Mouse (Mus musculus) stomach, postnatal 0 days (tissue): Measurements from ENCODE around the gene Tmem107. TPM values are rescaled to one million over a fixed set of nuclear protein-coding genes. Genes with fewer than 3 reads are reported as not detected.

Experiments
- ATAC-seq: fragments of 200-750 bp; cut with Nextera tagmentation; 2 replicates; pipeline ENCODE4 v1.8.0; 2017; ENCODE audit not compliant: low FRiP score, low TSS enrichment
- DNase-seq: peaks from one replicate; pipeline ENCODE4 v3.0.0-alpha.2; 2016; ENCODE audit warnings: low spot score
- H3K27ac ChIP-seq: fragments of 300-500 bp; sonication (generic); replicated peaks from 2 replicates; pipeline ENCODE4 v1.5.1; 2014; ENCODE audit warnings: mild to moderate bottlenecking, control low read depth
- H3K27me3 ChIP-seq: fragments of 300-500 bp; sonication (generic); 2 replicates; pipeline ENCODE4 v1.6.1; 2014; ENCODE audit warnings: low read length; ENCODE audit not compliant: control insufficient read depth, insufficient read depth
- H3K36me3 ChIP-seq: fragments of 300-500 bp; sonication (generic); 2 replicates; pipeline ENCODE4 v1.6.1; 2014; ENCODE audit warnings: low read length, mixed read lengths; ENCODE audit not compliant: control insufficient read depth, insufficient read depth
- H3K4me1 ChIP-seq: fragments of 300-500 bp; sonication (generic); replicated peaks from 2 replicates; pipeline ENCODE4 v1.6.1; 2014; ENCODE audit warnings: antibody characterized with exemption; ENCODE audit not compliant: control insufficient read depth, insufficient read depth
- H3K4me2 ChIP-seq: fragments of 300-500 bp; sonication (generic); replicated peaks from 2 replicates; pipeline ENCODE4 v1.6.1; 2014; ENCODE audit warnings: low read depth, mild to moderate bottlenecking, control low read depth, moderate library complexity
- H3K4me3 ChIP-seq: fragments of 300-500 bp; sonication (generic); 2 replicates; pipeline ENCODE4 v1.5.1; 2014; ENCODE audit warnings: low read depth, low read length, control low read depth
- H3K9ac ChIP-seq: fragments of 300-500 bp; sonication (generic); 2 replicates; pipeline ENCODE4 v1.6.1; 2014; ENCODE audit warnings: mild to moderate bottlenecking, low read length, control low read depth, mixed read lengths
- H3K9me3 ChIP-seq: fragments of 300-500 bp; sonication (generic); 2 replicates; pipeline ENCODE4 v1.6.1; 2016; ENCODE audit warnings: low read length; ENCODE audit not compliant: control insufficient read depth
- CTCF ChIP-seq: IDR thresholded peaks from 2 replicates; pipeline ENCODE4 v1.5.1; 2016; ENCODE audit warnings: antibody characterized with exemption, low read depth, mild to moderate bottlenecking, moderate library complexity
- EP300 ChIP-seq: optimal IDR thresholded peaks from 2 replicates; pipeline ENCODE3; 2016; ENCODE audit warnings: antibody characterized with exemption
- WGBS: fragments of 180-500 bp; shearing (Covaris S2); extraction: QIAGEN DNeasy Blood & Tissue Kit; methylation state at CpG from one replicate; pipeline ENCODE4 v1.1.7; 2014; 5-methylcytosine and 5-hydroxymethylcytosine counted together
- polyA plus RNA-seq: library from polyadenylated mRNA; unstranded; fragments of >200 nt; fragmentation: Nextera tagmentation; extraction: Ambion mirVana; gene quantifications from 2 replicates; pipeline ENCODE4 v1.2.1, GENCODE M21; 2015

Gene Tmem107
- polyA plus RNA-seq, 1 experiment from 2014 or later: 30.8 TPM

DNA sequence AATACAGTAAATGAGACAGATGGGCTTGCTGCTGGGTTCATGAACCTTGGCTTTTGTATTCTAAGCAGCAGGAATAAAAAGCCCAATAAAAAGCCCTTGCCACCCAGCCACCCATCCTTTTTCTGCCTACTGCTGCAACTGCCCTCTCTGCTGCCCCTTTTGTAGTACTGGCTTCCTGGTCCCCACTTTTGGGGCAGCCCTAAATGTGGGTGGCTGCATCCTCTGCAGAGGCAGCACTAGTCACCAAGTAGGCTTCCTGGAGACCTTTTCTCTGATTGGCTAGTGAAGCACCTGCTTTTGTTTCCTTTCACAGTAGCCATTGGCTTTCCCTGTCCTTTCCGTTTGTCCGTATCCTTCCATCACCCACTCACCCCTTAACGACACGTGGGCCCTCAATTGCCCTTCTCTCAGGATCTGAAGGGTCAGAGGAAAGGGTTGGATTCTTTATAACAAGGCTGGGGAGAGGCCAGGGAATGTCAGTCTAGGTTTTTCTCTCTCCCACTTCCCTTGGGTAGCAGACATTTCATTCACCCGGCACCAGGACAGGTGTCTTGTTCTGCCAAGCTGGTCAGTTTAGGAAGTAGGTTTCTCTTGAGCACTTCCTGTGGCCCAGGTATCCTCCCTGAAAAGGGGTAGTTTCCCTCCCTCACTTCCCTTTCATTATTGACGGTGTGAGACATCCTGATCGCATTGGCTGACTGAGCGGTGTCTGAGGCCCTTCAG, 27.6 kb downstream of the Tmem107 start:
- TF ChIP-seq CTCF (no peak), EP300 (no peak)
- Histone ChIP-seq H3K4me3 (peak overlapping the region; percentile 91), H3K4me2 (peak overlapping the region; percentile 70), H3K27ac (peak overlapping the region; percentile 100), H3K9ac (peak overlapping the region; percentile 78), H3K4me1 (peaks cover 8% of the 10 kb centered on the region), H3K36me3 (peaks cover 31% of the 10 kb centered on the region), H3K9me3 (no peaks in the 10 kb centered on the region), H3K27me3 (no peaks in the 10 kb centered on the region)
- no peak for ATAC-seq
- DNase-seq: no peak
- 27% methylated on average over 8 of the region's 8 CpGs for WGBS

DNA sequence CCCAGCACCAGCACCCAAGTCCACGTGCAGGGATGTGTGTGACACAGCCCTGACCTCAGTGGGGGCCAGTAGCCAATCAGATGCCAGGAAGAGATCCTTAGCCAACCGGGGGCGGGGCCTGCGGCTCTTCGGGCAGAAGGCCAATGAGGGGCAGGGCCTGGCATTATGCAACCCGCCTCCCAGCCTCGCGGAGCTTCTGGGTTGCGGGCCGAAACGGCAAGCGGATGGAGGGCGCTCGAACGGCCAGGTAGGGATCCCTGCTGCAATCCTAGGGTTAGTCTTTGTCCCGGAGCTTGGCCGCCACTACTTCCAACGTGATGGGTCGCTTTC, 28.1 kb downstream of the Tmem107 start:
- H3K4me2 ChIP-seq: peak overlapping the region; percentile 70
- H3K27me3 ChIP-seq: no peaks in the 10 kb centered on the region
- ATAC-seq: peak; percentile 46
- H3K9ac ChIP-seq: peak overlapping the region; percentile 78
- H3K4me3 ChIP-seq: peak overlapping the region; percentile 91
- TF ChIP-seq CTCF (peak; percentile 22; the same call in 1 of the 2 replicates), EP300 (no peak)
- under 1% methylated on average over 19 of the region's 19 CpGs for WGBS
- no peaks in the 10 kb centered on the region for H3K9me3 ChIP-seq
- H3K27ac ChIP-seq: peak overlapping the region; percentile 100
- peaks cover 8% of the 10 kb centered on the region for H3K4me1 ChIP-seq
- peak; percentile 98 for DNase-seq
- peaks cover 36% of the 10 kb centered on the region for H3K36me3 ChIP-seq

DNA sequence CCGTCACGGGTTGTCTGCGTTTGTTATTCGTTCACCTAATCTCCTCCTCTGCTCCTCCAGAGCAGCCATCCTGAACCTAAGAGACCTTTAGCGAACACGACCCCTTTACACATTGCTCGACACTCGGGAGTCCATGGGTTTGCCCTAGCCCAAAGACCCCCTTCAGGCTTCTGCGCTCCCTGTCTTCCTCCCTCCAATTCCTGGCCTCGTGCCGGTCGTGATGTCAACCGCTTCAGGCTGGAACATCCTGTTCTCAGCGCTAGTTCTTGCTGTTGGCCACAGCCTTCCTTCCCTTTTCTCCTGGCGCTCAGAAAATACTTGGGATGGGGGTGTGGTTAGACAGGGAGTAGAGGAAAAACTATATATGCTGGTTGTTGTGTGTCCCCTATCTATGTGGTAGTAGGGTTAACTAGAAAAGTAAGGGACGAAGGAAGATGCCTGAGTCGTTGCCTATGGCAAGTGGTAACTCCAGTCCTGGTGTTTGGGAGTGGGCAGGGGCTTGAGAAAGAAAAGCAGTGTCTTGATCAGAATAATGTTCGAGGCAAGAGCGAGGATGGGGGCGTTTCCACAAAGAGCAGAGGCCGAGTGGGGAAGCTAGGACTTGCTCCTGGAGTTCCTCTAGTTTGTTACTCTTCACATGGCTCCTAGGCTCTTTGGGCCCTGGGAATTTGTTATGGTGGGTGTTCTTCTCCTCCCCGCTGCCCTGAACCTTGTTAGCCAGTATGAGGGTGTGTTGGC, 28.7 kb downstream of the Tmem107 start:
- Histone ChIP-seq H3K4me3 (peak overlapping the region; percentile 91), H3K9ac (peak overlapping the region; percentile 77), H3K9me3 (no peaks in the 10 kb centered on the region), H3K36me3 (peaks cover 43% of the 10 kb centered on the region), H3K27ac (peak overlapping the region; percentile 100), H3K4me2 (peak overlapping the region; percentile 70), H3K27me3 (no peaks in the 10 kb centered on the region), H3K4me1 (peaks cover 8% of the 10 kb centered on the region)
- ATAC-seq (no peak), DNase-seq (peak; percentile 72)
- 2% methylated on average over 22 of the region's 22 CpGs for WGBS
- no peak for TF ChIP-seq CTCF
- TF ChIP-seq EP300: peak; percentile 77

DNA sequence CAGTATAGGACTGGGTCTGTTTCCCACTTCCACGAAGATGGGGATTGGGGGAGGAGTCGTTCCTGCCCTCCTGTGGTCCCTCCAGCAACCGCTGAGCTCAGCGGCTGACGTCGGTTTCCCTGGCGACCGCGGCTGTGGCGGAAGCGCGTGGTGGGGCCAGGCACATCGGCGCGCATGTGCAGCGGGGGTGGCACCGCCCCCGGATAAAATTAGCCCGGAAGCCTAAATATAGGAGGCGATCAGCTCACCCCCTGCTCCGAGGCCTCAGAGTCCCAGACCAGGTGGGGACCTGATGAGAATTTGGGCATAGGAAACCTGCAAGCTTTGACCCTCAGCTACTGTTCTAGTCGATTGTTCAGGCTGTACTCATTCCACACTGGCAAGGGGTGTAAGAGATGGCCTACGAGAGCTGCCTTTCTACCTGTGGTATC, 29.3 kb downstream of the Tmem107 start:
- H3K36me3 ChIP-seq: peaks cover 48% of the 10 kb centered on the region
- peak; percentile 5; the same call in 1 of the 2 replicates for ATAC-seq
- H3K27me3 ChIP-seq: no peaks in the 10 kb centered on the region
- under 1% methylated on average over 23 of the region's 23 CpGs for WGBS
- TF ChIP-seq CTCF (peak; percentile 51), EP300 (no peak)
- peak; percentile 91 for DNase-seq
- peak overlapping the region; percentile 100 for H3K27ac ChIP-seq
- H3K4me1 ChIP-seq: peaks cover 8% of the 10 kb centered on the region
- H3K4me3 ChIP-seq: peak overlapping the region; percentile 91
- H3K9me3 ChIP-seq: no peaks in the 10 kb centered on the region
- peak overlapping the region; percentile 77 for H3K9ac ChIP-seq
- peak overlapping the region; percentile 70 for H3K4me2 ChIP-seq

DNA sequence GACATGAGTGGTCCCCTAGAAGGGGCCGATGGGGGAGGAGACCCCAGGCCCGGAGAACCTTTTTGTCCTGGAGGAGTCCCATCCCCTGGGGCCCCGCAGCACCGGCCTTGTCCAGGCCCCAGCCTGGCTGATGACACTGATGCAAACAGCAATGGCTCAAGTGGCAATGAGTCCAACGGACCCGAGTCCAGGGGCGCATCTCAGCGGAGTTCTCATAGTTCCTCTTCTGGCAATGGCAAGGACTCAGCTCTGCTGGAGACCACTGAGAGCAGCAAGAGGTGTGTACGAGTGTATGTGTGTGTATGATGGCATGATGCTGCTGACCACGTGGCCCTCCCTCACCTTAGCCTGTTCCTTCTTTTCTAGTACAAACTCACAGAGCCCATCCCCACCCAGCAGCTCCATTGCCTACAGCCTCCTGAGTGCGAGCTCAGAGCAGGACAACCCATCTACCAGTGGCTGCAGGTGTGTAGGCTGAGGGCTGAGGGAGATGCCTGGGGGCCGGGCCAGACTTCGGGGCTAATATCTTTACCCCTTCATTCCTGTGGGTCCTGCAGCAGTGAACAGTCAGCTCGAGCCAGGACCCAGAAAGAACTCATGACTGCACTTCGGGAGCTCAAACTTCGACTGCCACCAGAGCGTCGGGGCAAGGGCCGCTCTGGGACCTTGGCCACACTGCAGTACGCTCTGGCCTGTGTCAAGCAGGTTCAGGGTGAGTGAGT, 30.2 kb downstream of the Tmem107 start:
- H3K36me3 ChIP-seq: peaks cover 57% of the 10 kb centered on the region
- WGBS: 91% methylated on average over 20 of the region's 20 CpGs
- H3K4me1 ChIP-seq: peaks cover 8% of the 10 kb centered on the region
- DNase-seq (no peak), ATAC-seq (no peak)
- no peaks in the 10 kb centered on the region for H3K9me3 ChIP-seq
- no peaks in the 10 kb centered on the region for H3K27me3 ChIP-seq
- H3K27ac ChIP-seq: no peak overlapping the region; the same call in 1 of the 2 replicates
- H3K9ac ChIP-seq: no peak overlapping the region
- H3K4me2 ChIP-seq: peak overlapping the region; percentile 70; the same call in 1 of the 2 replicates
- TF ChIP-seq CTCF (no peak), EP300 (no peak)
- H3K4me3 ChIP-seq: peak overlapping the region; percentile 91
